Mouse (Mus musculus) liver, embryonic 12.5 days (tissue): ENCODE measurements around the gene Ptrh1. TPM values are rescaled to one million over a fixed set of nuclear protein-coding genes. Genes with fewer than 3 reads are reported as not detected.
A peak's percentile ranks its signal among the peaks of the same experiment; 100 is the strongest.

Source experiments
- ATAC-seq: fragments of 200-750 bp; cut with Nextera tagmentation; 2 replicates; pipeline ENCODE4 v1.8.0; 2017; ENCODE audit warnings: moderate number of reproducible peaks, mild to moderate bottlenecking, moderate library complexity
- H3K27ac ChIP-seq: fragments of 300-500 bp; sonication (generic); 2 replicates; pipeline ENCODE4 v1.5.1; 2016; ENCODE audit warnings: mild to moderate bottlenecking
- H3K27me3 ChIP-seq: fragments of 300-500 bp; sonication (generic); replicated peaks from 2 replicates; pipeline ENCODE4 v1.6.1; 2016; ENCODE audit warnings: mild to moderate bottlenecking, moderate library complexity
- H3K36me3 ChIP-seq: fragments of 300-500 bp; sonication (generic); 2 replicates; pipeline ENCODE4 v1.6.1; 2016; ENCODE audit warnings: mild to moderate bottlenecking, moderate library complexity
- H3K4me1 ChIP-seq: fragments of 300-500 bp; sonication (generic); 2 replicates; pipeline ENCODE4 v1.6.1; 2016
- H3K4me2 ChIP-seq: fragments of 300-500 bp; sonication (generic); 2 replicates; pipeline ENCODE4 v1.6.1; 2016; ENCODE audit warnings: mild to moderate bottlenecking, moderate library complexity
- H3K4me3 ChIP-seq: fragments of 300-500 bp; sonication (generic); 2 replicates; pipeline ENCODE4 v1.5.1; 2016; ENCODE audit warnings: mild to moderate bottlenecking, moderate library complexity
- H3K9ac ChIP-seq: fragments of 300-500 bp; sonication (generic); 2 replicates; pipeline ENCODE4 v1.6.1; 2016; ENCODE audit warnings: mild to moderate bottlenecking, moderate library complexity
- H3K9me3 ChIP-seq: fragments of 300-500 bp; sonication (generic); replicated peaks from 2 replicates; pipeline ENCODE4 v1.6.1; 2016; ENCODE audit warnings: mild to moderate bottlenecking, moderate library complexity
- WGBS: fragments of 180-500 bp; shearing (Covaris S2); methylation state at CpG from one replicate; pipeline ENCODE4 v1.1.7; 2016; ENCODE audit not compliant: insufficient replicate concordance; 5-methylcytosine and 5-hydroxymethylcytosine counted together
- polyA plus RNA-seq: library from polyadenylated mRNA; unstranded; fragments of >200 nt; fragmentation: Nextera tagmentation; extraction: Ambion mirVana; gene quantifications from 2 replicates; pipeline ENCODE4 v1.2.1, GENCODE M21; 2016

Gene Ptrh1
- polyA plus RNA-seq, 1 experiment from 2014 or later = 3.5 TPM

DNA sequence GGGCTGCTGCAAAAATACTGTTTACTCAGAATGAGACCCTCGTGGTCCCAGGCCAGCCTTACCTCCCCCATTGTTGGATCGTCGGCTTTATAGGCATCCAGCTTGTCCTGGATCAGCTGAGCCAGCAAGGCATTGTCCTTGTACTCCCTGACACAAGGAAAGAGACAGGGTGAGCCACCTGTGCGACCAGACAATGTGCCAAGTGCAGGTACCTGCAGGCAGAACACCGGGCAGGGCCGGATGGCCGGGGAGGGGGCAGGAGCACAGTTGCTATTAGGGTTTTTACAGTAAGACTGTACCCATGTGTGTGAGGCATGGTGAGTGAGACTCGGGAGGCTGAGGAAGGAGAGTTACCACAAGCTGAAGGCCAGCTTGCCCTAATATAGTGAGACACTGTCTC, 36.4 kb downstream of the Ptrh1 start:
- 72% methylated on average over 8 of the region's 8 CpGs for WGBS
- Histone ChIP-seq H3K4me2 (no peak overlapping the region), H3K27ac (no peak overlapping the region), H3K9me3 (no peaks in the 10 kb centered on the region), H3K27me3 (no peaks in the 10 kb centered on the region), H3K4me3 (no peak overlapping the region), H3K9ac (no peak overlapping the region), H3K36me3 (peaks cover 6% of the 10 kb centered on the region; the same call in 1 of the 2 replicates), H3K4me1 (no peaks in the 10 kb centered on the region)
- ATAC-seq = no peak

- Histone ChIP-seq H3K36me3 (0 out of 2 replicates have a peak, but pooled peaks cover 9% of the 10 kb centered on the region), H3K4me1 (no peaks in the 10 kb centered on the region), H3K27me3 (no peaks in the 10 kb centered on the region), H3K27ac (no peak overlapping the region), H3K9me3 (no peaks in the 10 kb centered on the region), H3K4me2 (no peak overlapping the region), H3K4me3 (no peak overlapping the region), H3K9ac (no peak overlapping the region)
- WGBS = 84% methylated on average over 2 of the region's 2 CpGs
- ATAC-seq = no peak
Observed at GRCm38 (mm10) chr2:32816497-32816896, 40.9 kb downstream of the Ptrh1 start.

- 0 out of 2 replicates have a peak, but pooled peaks cover 5% of the 10 kb centered on the region for H3K36me3 ChIP-seq
- no peaks in the 10 kb centered on the region for H3K4me1 ChIP-seq
- H3K9ac ChIP-seq = no peak overlapping the region
- H3K9me3 ChIP-seq = no peaks in the 10 kb centered on the region
- H3K27ac ChIP-seq = no peak overlapping the region
- no peak overlapping the region for H3K4me3 ChIP-seq
- H3K27me3 ChIP-seq = no peaks in the 10 kb centered on the region
- ATAC-seq = no peak
- 67% methylated on average over 17 of the region's 17 CpGs for WGBS
- no peak overlapping the region for H3K4me2 ChIP-seq
Observed at GRCm38 (mm10) chr2:32816946-32817581, 41.5 kb downstream of the Ptrh1 start.

- WGBS = 69% methylated on average over 7 of the region's 7 CpGs
- no peaks in the 10 kb centered on the region for H3K4me1 ChIP-seq
- H3K27me3 ChIP-seq = no peaks in the 10 kb centered on the region
- H3K36me3 ChIP-seq = 0 out of 2 replicates have a peak, but pooled peaks cover 5% of the 10 kb centered on the region
- no peak overlapping the region for H3K4me2 ChIP-seq
- no peak for ATAC-seq
- H3K27ac ChIP-seq = no peak overlapping the region
- H3K4me3 ChIP-seq = no peak overlapping the region
- H3K9ac ChIP-seq = no peak overlapping the region
- no peaks in the 10 kb centered on the region for H3K9me3 ChIP-seq
Observed at GRCm38 (mm10) chr2:32817589-32817988, 42.0 kb downstream of the Ptrh1 start.

- Histone ChIP-seq H3K36me3 (0 out of 2 replicates have a peak, but pooled peaks cover 5% of the 10 kb centered on the region), H3K4me1 (no peaks in the 10 kb centered on the region), H3K9me3 (no peaks in the 10 kb centered on the region), H3K9ac (no peak overlapping the region), H3K27ac (no peak overlapping the region), H3K27me3 (no peaks in the 10 kb centered on the region), H3K4me3 (no peak overlapping the region), H3K4me2 (no peak overlapping the region)
- no peak for ATAC-seq
- 83% methylated on average over 5 of the region's 5 CpGs for WGBS
Observed at GRCm38 (mm10) chr2:32818208-32818607, 42.6 kb downstream of the Ptrh1 start.

- no peak overlapping the region for H3K4me2 ChIP-seq
- H3K27me3 ChIP-seq = no peaks in the 10 kb centered on the region
- 0 out of 2 replicates have a peak, but pooled peaks cover 3% of the 10 kb centered on the region for H3K36me3 ChIP-seq
- no peaks in the 10 kb centered on the region for H3K4me1 ChIP-seq
- 51% methylated on average over 11 of the region's 11 CpGs for WGBS
- ATAC-seq = peak; percentile 52
- no peaks in the 10 kb centered on the region for H3K9me3 ChIP-seq
- no peak overlapping the region for H3K9ac ChIP-seq
- no peak overlapping the region for H3K4me3 ChIP-seq
- H3K27ac ChIP-seq = no peak overlapping the region
Observed at GRCm38 (mm10) chr2:32821041-32821802, 45.6 kb downstream of the Ptrh1 start.

GRCm38 (mm10) chr2:32822643-32823042, 47.1 kb downstream of the Ptrh1 start:
- WGBS = 59% methylated on average over 6 of the region's 6 CpGs
- Histone ChIP-seq H3K27ac (no peak overlapping the region), H3K36me3 (0 out of 2 replicates have a peak, but pooled peaks cover 3% of the 10 kb centered on the region)

DNA sequence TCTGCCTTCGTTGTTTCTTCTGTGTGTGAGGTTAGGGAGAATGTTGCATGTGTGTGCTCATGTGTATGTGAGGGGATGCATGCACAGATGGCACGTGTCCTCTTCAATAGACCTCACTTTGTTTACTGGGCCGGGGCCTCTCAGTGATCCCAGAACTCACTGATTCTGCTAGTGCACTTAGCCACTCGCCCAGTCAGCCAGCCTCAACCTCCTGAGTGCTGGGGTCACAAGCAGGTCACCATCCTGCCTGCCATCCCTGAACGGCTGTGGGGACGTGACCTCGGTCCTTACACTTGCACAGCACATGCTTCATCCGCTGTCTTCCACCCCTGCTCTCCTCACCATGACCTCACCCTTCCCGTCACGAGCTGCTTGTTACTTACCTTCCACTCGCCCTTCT, 47.6 kb downstream of the Ptrh1 start:
- WGBS = 60% methylated on average over 11 of the region's 11 CpGs
- no peak for ATAC-seq
- Histone ChIP-seq H3K27me3 (no peaks in the 10 kb centered on the region), H3K4me2 (no peak overlapping the region), H3K4me3 (no peak overlapping the region), H3K9ac (no peak overlapping the region), H3K4me1 (no peaks in the 10 kb centered on the region), H3K27ac (no peak overlapping the region), H3K9me3 (no peaks in the 10 kb centered on the region), H3K36me3 (0 out of 2 replicates have a peak, but pooled peaks cover 2% of the 10 kb centered on the region)

More at GRCm38 (mm10) chr2:32822643-32823042, 47.1 kb downstream of the Ptrh1 start:
- Histone ChIP-seq H3K9ac (no peak overlapping the region), H3K9me3 (no peaks in the 10 kb centered on the region), H3K4me3 (no peak overlapping the region), H3K4me2 (no peak overlapping the region), H3K4me1 (no peaks in the 10 kb centered on the region), H3K27me3 (no peaks in the 10 kb centered on the region)
- no peak for ATAC-seq

DNA sequence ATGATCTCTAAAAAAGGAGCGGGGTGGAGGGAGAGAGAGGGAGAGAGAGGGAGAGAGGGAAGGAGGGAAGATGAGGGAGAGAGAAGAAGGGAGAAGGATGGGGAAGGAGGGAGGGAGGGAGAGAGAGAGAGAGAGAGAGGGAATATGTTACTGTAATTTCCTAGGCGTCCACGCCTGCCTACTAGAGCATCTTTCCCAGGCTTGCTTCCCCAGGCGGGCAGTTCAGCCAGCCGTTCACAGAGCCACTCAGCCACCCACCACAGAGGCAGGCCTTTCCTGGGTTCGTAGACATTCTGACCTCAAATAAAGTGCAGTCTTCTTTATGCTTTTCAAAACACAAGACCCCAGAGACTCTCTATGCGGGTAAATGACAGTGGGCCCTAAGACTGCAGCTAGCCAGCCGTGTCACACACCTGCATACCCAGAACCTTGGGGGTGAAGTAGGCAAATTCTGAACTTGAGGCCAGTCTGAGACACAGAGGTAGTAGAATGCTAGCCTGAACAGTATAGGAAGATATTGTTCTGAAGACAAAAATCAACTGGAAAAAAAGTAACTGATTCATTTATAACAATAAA, 48.1 kb downstream of the Ptrh1 start:
- WGBS = 76% methylated on average over 8 of the region's 8 CpGs
- no peak overlapping the region for H3K4me2 ChIP-seq
- H3K36me3 ChIP-seq = no peaks in the 10 kb centered on the region
- H3K9ac ChIP-seq = no peak overlapping the region
- no peaks in the 10 kb centered on the region for H3K9me3 ChIP-seq
- no peak for ATAC-seq
- peaks cover 1% of the 10 kb centered on the region; the same call in 1 of the 2 replicates for H3K4me1 ChIP-seq
- H3K4me3 ChIP-seq = no peak overlapping the region
- no peaks in the 10 kb centered on the region for H3K27me3 ChIP-seq
- no peak overlapping the region for H3K27ac ChIP-seq

DNA sequence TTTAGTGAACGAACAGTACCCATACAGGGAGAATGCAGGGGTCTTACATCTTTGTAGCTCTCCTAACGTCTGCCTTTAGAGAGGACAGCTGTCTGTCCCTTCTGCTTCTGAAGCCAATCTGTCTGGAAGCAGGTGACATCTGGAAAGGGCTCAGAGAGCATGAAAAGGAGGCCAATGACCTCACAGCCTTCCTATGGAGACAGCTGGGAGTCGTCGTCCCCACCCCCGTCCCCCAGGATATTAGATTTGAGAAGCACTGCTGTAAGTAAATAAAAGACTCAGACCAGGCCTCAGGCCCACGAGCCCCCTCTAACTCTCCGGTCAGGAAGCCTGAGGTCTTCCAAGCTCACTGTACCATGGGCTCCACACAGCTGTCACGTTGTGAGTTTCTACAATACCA, 48.6 kb downstream of the Ptrh1 start:
- peaks cover 4% of the 10 kb centered on the region; the same call in 1 of the 2 replicates for H3K4me1 ChIP-seq
- H3K27ac ChIP-seq = no peak overlapping the region
- no peaks in the 10 kb centered on the region for H3K36me3 ChIP-seq
- H3K4me2 ChIP-seq = no peak overlapping the region
- no peak for ATAC-seq
- no peak overlapping the region for H3K4me3 ChIP-seq
- no peaks in the 10 kb centered on the region for H3K27me3 ChIP-seq
- WGBS = 66% methylated on average over 8 of the region's 8 CpGs
- H3K9me3 ChIP-seq = no peaks in the 10 kb centered on the region
- H3K9ac ChIP-seq = no peak overlapping the region

DNA sequence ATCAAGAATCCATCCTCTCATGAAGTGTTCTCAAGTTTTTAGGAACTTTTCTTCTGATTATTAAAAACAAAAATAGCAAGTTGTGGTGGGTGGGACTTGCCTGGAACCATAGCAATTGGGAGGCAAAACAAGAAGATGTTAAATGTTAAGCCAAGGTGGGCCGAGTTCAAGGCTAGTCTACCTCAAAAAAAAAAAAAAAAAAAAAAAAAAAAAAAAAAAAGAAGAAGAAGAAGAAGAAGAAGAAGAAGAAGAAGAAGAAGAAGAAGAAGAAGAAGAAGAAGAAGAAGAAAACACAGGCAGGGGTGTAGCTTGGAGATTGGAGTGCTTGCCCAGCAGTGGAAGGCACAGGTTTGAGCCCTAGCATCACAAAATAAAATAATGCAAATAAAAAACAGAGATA, 49.2 kb downstream of the Ptrh1 start:
- no peak for ATAC-seq
- no peaks in the 10 kb centered on the region for H3K27me3 ChIP-seq
- H3K9ac ChIP-seq = no peak overlapping the region
- H3K4me1 ChIP-seq = peaks cover 4% of the 10 kb centered on the region; the same call in 1 of the 2 replicates
- H3K36me3 ChIP-seq = no peaks in the 10 kb centered on the region
- WGBS = 52% methylated on average over 1 of the region's 1 CpGs
- no peak overlapping the region for H3K4me3 ChIP-seq
- no peak overlapping the region for H3K4me2 ChIP-seq
- no peaks in the 10 kb centered on the region for H3K9me3 ChIP-seq
- no peak overlapping the region for H3K27ac ChIP-seq

- no peaks in the 10 kb centered on the region for H3K27me3 ChIP-seq
- H3K4me1 ChIP-seq = peaks cover 4% of the 10 kb centered on the region; the same call in 1 of the 2 replicates
- no peak overlapping the region for H3K4me2 ChIP-seq
- ATAC-seq = no peak
- WGBS = 66% methylated on average over 6 of the region's 6 CpGs
- H3K4me3 ChIP-seq = no peak overlapping the region
- no peak overlapping the region for H3K9ac ChIP-seq
- H3K27ac ChIP-seq = no peak overlapping the region
- no peaks in the 10 kb centered on the region for H3K36me3 ChIP-seq
- no peaks in the 10 kb centered on the region for H3K9me3 ChIP-seq
Observed at GRCm38 (mm10) chr2:32825796-32826195, 50.2 kb downstream of the Ptrh1 start.
